Mouse (Mus musculus) brain, embryonic 14.5 days (tissue): ENCODE measurements around the gene Bbof1.

Experiments used
- CTCF ChIP-seq: fragments of 200-500 bp; IDR thresholded peaks from 2 replicates; pipeline ENCODE4 v1.5.1; 2012; ENCODE audit warnings: inconsistent platforms, mild to moderate bottlenecking, moderate library complexity, borderline replicate concordance; ENCODE audit not compliant: insufficient read depth, insufficient read length; ENCODE audit errors: extremely low read depth
- POLR2A ChIP-seq: fragments of 200-500 bp; IDR thresholded peaks from 2 replicates; pipeline ENCODE4 v1.6.1; 2012; ENCODE audit warnings: mild to moderate bottlenecking, inconsistent platforms, borderline replicate concordance; ENCODE audit not compliant: poor library complexity, insufficient read depth, insufficient read length, severe bottlenecking; ENCODE audit errors: extremely low read depth

DNA sequence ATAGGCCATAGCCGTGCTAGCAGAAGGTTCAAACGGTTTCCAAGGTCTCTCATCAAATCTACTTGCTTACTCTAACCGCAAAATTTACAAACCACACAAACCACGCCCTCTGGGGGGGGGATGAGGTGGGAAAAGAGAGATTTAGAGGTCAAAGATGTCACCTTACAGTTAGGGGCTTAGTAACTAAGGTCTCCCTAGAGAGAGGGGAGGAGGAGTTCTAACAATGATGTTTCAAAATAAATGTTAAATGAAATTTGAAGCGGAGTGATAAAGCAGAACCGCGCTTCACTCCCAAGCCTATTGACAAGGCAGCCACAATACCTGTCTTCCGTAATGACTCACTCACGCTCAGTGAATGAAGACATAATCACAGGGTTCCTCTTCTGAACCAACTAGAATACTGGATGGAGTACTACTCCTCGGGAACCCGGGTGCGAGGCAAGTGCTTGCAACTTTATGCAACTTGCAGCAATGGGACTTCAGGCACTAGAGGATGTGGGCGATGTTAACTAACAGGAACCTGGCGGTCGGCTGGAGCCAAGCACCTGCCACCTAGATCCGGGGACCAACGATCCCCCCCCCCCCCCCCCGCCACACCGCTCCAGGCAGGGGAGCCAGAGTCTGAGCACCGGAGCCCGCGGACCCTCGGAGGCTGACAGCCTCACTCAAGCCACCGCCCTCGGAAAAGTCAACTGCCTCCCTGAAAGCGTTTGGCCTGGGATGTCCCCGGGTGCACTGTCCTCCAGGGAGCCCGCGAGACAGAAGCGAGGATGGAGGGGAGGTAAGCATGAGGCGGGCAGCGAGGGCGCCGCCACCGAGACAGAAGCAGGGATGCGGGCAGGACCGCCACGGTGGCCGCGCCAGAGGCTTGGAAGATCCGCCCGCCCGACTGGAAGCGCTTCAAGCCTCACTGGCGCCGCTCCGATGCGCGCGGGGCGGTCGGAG, 725 bp upstream of the Bbof1 start:
- no peak for TF ChIP-seq POLR2A
- no peak for TF ChIP-seq CTCF
